Mouse (Mus musculus) embryonic facial prominence, embryonic 14.5 days (tissue): ENCODE results near the gene Olfr202. TPM values are rescaled to one million over a fixed set of nuclear protein-coding genes. Genes with fewer than 3 reads are reported as not detected.
"Not testable (repeated sequence)": the region's sequence is repeated elsewhere in the genome, so short reads cannot be mapped to it uniquely, and the experiment has no call there.

Experiments used
- ATAC-seq: fragments of 200-750 bp; cut with Nextera tagmentation; 2 replicates; pipeline ENCODE4 v1.8.0; 2017; ENCODE audit warnings: low read depth, moderate number of reproducible peaks, moderate TSS enrichment
- DNase-seq: peaks from one replicate; pipeline ENCODE4 v3.0.0-alpha.2; 2015; ENCODE audit warnings: low spot score
- H3K27ac ChIP-seq: fragments of 300-500 bp; sonication (generic); replicated peaks from 2 replicates; pipeline ENCODE4 v1.5.1; 2014; ENCODE audit warnings: low read depth, mild to moderate bottlenecking, low read length, moderate library complexity
- H3K27me3 ChIP-seq: fragments of 300-500 bp; sonication (generic); replicated peaks from 2 replicates; pipeline ENCODE4 v1.6.1; 2014; ENCODE audit warnings: low read length; ENCODE audit not compliant: control insufficient read depth, insufficient read depth
- H3K36me3 ChIP-seq: fragments of 300-500 bp; sonication (generic); 2 replicates; pipeline ENCODE4 v1.6.1; 2014; ENCODE audit warnings: low read length, mixed read lengths; ENCODE audit not compliant: control insufficient read depth, insufficient read depth
- H3K4me1 ChIP-seq: fragments of 300-500 bp; sonication (generic); 2 replicates; pipeline ENCODE4 v1.6.1; 2014; ENCODE audit warnings: antibody characterized with exemption, low read length; ENCODE audit not compliant: control insufficient read depth, insufficient read depth
- H3K4me2 ChIP-seq: fragments of 300-500 bp; sonication (generic); 2 replicates; pipeline ENCODE4 v1.6.1; 2014; ENCODE audit warnings: low read depth, mild to moderate bottlenecking, low read length, moderate library complexity, mixed read lengths
- H3K4me3 ChIP-seq: fragments of 300-500 bp; sonication (generic); 2 replicates; pipeline ENCODE4 v1.5.1; 2014; ENCODE audit warnings: low read depth, mild to moderate bottlenecking, low read length
- H3K9ac ChIP-seq: fragments of 300-500 bp; sonication (generic); 2 replicates; pipeline ENCODE4 v1.6.1; 2014; ENCODE audit warnings: low read depth, mild to moderate bottlenecking, low read length, moderate library complexity, mixed read lengths
- H3K9me3 ChIP-seq: fragments of 300-500 bp; sonication (generic); 2 replicates; pipeline ENCODE4 v1.6.1; 2016; ENCODE audit warnings: low read length; ENCODE audit not compliant: control insufficient read depth
- WGBS: fragments of 180-500 bp; shearing (Covaris S2); extraction: QIAGEN DNeasy Blood & Tissue Kit; methylation state at CpG from one replicate; pipeline ENCODE4 v1.1.7; 2014; 5-methylcytosine and 5-hydroxymethylcytosine counted together
- polyA plus RNA-seq: library from polyadenylated mRNA; unstranded; fragments of >200 nt; fragmentation: Nextera tagmentation; extraction: Ambion mirVana; gene quantifications from 2 replicates; pipeline ENCODE4 v1.2.1, GENCODE M21; 2014

Olfr202 gene
- polyA plus RNA-seq: not detected in 2 replicates

DNA sequence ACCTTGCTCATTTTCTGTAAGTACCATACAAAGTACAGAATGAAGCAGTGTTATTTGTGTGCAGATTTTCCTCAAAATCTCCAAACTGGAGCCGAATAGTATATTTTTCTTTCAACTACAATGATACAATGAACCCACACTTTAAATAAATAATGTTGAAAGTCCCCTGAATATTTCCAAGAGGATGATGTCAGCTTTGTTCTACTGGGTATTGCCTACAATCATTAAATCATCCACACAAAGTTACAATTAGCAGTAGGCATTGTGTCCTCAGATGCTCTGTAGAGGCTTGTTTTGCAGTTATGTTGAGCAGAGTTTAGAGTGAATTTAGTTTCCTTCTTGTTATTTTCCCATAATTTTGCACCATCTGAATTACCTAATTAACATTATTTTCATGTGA lies at the start of gene Olfr202:
TSS of gene Olfr202 (minus strand) at position 101 of the 400 bp plus-strand sequence.
- ATAC-seq: no peak
- H3K27ac ChIP-seq: no peak within 1 kb of the TSS
- WGBS: 79% methylated on average over 1 of the region's 1 CpGs

GRCm38 (mm10) chr16:59331038-59331437 lies 44.4 kb upstream of the Olfr202 start, which contains the start of gene Olfr205:
Gene Olfr205 (minus strand): TSS chr16:59331138.
- no peak within 1 kb of the TSS for H3K4me3 ChIP-seq
- no peak within 1 kb of the TSS for H3K9ac ChIP-seq
- H3K27me3 ChIP-seq: no peaks in the 10 kb centered on the region
- H3K9me3 ChIP-seq: no peaks in the 10 kb centered on the region
- H3K4me2 ChIP-seq: no peak within 1 kb of the TSS
- DNase-seq (no peak), ATAC-seq (no peak)
- no peaks in the 10 kb centered on the region for H3K36me3 ChIP-seq
- H3K27ac ChIP-seq: no peak within 1 kb of the TSS
- no peaks in the 10 kb centered on the region for H3K4me1 ChIP-seq

More for the DNA sequence above, at the start of gene Olfr202:
- Histone ChIP-seq H3K27me3 (no peaks in the 10 kb centered on the region), H3K9me3 (no peaks in the 10 kb centered on the region), H3K4me3 (no peak within 1 kb of the TSS), H3K4me2 (no peak within 1 kb of the TSS), H3K9ac (no peak within 1 kb of the TSS), H3K4me1 (no peaks in the 10 kb centered on the region), H3K36me3 (no peaks in the 10 kb centered on the region)
- DNase-seq: no peak

GRCm38 (mm10) chr16:59323262-59323661 lies 36.7 kb upstream of the Olfr202 start:
- DNase-seq, H3K36me3 ChIP-seq, H3K27me3 ChIP-seq, ATAC-seq, H3K4me3 ChIP-seq, H3K9ac ChIP-seq, H3K4me1 ChIP-seq, H3K4me2 ChIP-seq, H3K9me3 ChIP-seq, H3K27ac ChIP-seq: not testable (repeated sequence)
- 61% methylated on average over 1 of the region's 1 CpGs for WGBS

DNA sequence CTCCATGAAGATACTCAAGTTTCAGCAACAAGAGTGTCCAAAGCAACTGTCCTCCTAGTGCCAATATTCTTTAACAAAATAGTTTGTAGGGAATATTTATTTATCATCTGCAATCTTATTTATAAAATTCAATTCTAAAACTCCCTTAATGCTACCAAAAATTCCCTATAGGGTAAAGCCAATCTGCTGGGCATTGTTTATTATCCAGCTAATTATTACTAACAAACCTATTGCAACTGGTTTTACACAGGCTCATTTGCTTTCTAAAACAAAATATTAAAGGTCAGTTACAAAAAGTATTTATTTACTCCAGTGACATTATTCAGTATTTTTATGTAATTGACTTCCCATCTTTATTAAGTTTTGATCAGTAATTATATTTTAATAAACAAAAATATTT lies 31.6 kb upstream of the Olfr202 start, which contains the start of gene Olfr204:
TSS of gene Olfr204 (minus strand) at position 101 of the 400 bp plus-strand sequence.
- no peaks in the 10 kb centered on the region for H3K9me3 ChIP-seq
- no peaks in the 10 kb centered on the region for H3K27me3 ChIP-seq
- ATAC-seq (no peak), DNase-seq (no peak)
- no peak within 1 kb of the TSS for H3K4me3 ChIP-seq
- H3K9ac ChIP-seq: no peak within 1 kb of the TSS
- no peaks in the 10 kb centered on the region for H3K4me1 ChIP-seq
- no peak within 1 kb of the TSS for H3K4me2 ChIP-seq
- no peak within 1 kb of the TSS for H3K27ac ChIP-seq
- H3K36me3 ChIP-seq: no peaks in the 10 kb centered on the region

GRCm38 (mm10) chr16:59298581-59298980 lies 12.0 kb upstream of the Olfr202 start, which contains the start of gene Olfr203:
Gene Olfr203 (plus strand): TSS chr16:59298881.
- ATAC-seq (no peak), DNase-seq (no peak)
- Histone ChIP-seq H3K4me3 (no peak within 1 kb of the TSS), H3K4me2 (no peak within 1 kb of the TSS), H3K27ac (no peak within 1 kb of the TSS), H3K27me3 (no peaks in the 10 kb centered on the region), H3K9me3 (no peaks in the 10 kb centered on the region), H3K4me1 (no peaks in the 10 kb centered on the region), H3K9ac (no peak within 1 kb of the TSS), H3K36me3 (no peaks in the 10 kb centered on the region)
- 78% methylated on average over 2 of the region's 2 CpGs for WGBS

GRCm38 (mm10) chr16:59287576-59287975 lies 983 bp upstream of the Olfr202 start:
- H3K27me3 ChIP-seq, H3K4me1 ChIP-seq, H3K4me2 ChIP-seq, ATAC-seq, H3K27ac ChIP-seq, H3K36me3 ChIP-seq, DNase-seq, H3K4me3 ChIP-seq, H3K9ac ChIP-seq, H3K9me3 ChIP-seq: not testable (repeated sequence)
- 79% methylated on average over 9 of the region's 9 CpGs for WGBS

DNA sequence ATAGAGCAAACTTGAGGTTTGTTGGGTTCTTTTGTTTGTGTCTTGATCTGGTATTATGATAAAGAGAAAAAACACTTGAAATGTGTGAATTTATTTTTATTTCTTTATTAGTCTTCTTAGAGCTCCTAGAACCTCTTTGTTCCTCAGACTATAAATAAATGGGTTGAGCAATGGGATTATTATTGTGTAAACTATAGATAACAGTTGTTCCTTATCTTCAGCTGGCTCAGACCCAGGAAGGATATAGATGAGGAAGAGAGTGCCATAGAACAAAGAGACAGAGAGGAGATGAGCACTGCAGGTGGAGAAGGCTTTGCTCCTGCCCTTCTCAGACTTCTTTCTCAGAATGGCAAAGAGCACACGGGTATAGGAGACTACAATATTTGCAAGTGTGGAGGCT lies 3.1 kb downstream of the Olfr202 start:
- H3K27ac ChIP-seq: no peak overlapping the region
- H3K9me3 ChIP-seq: no peaks in the 10 kb centered on the region
- H3K4me3 ChIP-seq: no peak overlapping the region
- DNase-seq (no peak), ATAC-seq (no peak)
- H3K36me3 ChIP-seq: no peaks in the 10 kb centered on the region
- H3K9ac ChIP-seq: no peak overlapping the region
- 67% methylated on average over 1 of the region's 1 CpGs for WGBS
- no peak overlapping the region for H3K4me2 ChIP-seq
- H3K27me3 ChIP-seq: no peaks in the 10 kb centered on the region
- H3K4me1 ChIP-seq: no peaks in the 10 kb centered on the region

DNA sequence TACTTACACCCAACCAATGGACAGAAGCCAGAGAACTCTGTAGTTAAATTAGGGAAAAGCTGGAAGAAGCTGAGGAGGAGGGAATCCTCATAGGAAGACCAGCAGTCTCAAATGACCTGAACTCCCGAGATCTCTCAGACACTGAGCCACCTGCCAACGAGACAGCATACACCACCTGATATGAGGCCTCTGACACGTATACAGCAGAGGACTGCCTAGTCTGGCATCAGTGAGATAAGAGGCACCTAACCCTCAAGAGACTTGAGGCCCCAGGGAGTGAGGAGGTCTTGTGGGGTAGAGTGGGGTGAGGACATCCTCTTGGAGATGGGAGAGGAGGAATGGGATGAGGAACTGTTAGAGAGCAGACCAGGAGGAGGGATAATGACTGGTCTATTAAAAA lies 6.1 kb downstream of the Olfr202 start:
- no peak for ATAC-seq
- H3K4me3 ChIP-seq: no peak overlapping the region
- H3K27me3 ChIP-seq: no peaks in the 10 kb centered on the region
- H3K27ac ChIP-seq: no peak overlapping the region
- H3K9ac ChIP-seq: no peak overlapping the region
- H3K4me1 ChIP-seq: no peaks in the 10 kb centered on the region
- H3K4me2 ChIP-seq: no peak overlapping the region
- DNase-seq: no peak
- no peaks in the 10 kb centered on the region for H3K9me3 ChIP-seq
- H3K36me3 ChIP-seq: no peaks in the 10 kb centered on the region
- WGBS: 76% methylated on average over 3 of the region's 3 CpGs

GRCm38 (mm10) chr16:59272532-59272931 lies 14.1 kb downstream of the Olfr202 start, which contains the start of gene Olfr201:
Gene Olfr201 (minus strand): TSS chr16:59272632.
- H3K9ac ChIP-seq, DNase-seq, H3K27me3 ChIP-seq, H3K36me3 ChIP-seq, H3K4me1 ChIP-seq, H3K4me2 ChIP-seq, ATAC-seq, H3K4me3 ChIP-seq, H3K27ac ChIP-seq, H3K9me3 ChIP-seq: not testable (repeated sequence)
- 87% methylated on average over 4 of the region's 4 CpGs for WGBS
